Mouse (Mus musculus): ENCODE results near the gene Brd7.

- TF ChIP-seq POLR2A (IDR thresholded peaks at IDR 0.05; ENCODE audit: extremely low read depth, insufficient read depth, low read length), result no peak
- no peak for TF ChIP-seq CTCF (IDR thresholded peaks at IDR 0.05; ENCODE audit: low read depth, low read length)
These were observed 12.9 kb downstream of the Brd7 start for GRCm38 (mm10) chr8:88349046-88349445.
